Mouse (Mus musculus) yolk sac, embryonic 10.5 days (tissue): Measurements from ENCODE around the gene Ubtf.

Experiments used
- DNase-seq: peaks from one replicate; pipeline ENCODE4 v3.0.0-alpha.2; 2017; ENCODE audit warnings: low spot score

Ubtf gene

GRCm38 (mm10) chr11:102346926-102347325 lies 27.4 kb upstream of the Ubtf start:
- no peak for DNase-seq

GRCm38 (mm10) chr11:102344458-102344857 lies 24.9 kb upstream of the Ubtf start:
- DNase-seq: no peak

- DNase-seq: no peak
Measured at GRCm38 (mm10) chr11:102342742-102343141, 23.2 kb upstream of the Ubtf start.

- no peak for DNase-seq
Measured at GRCm38 (mm10) chr11:102341101-102341500, 21.6 kb upstream of the Ubtf start.

DNA sequence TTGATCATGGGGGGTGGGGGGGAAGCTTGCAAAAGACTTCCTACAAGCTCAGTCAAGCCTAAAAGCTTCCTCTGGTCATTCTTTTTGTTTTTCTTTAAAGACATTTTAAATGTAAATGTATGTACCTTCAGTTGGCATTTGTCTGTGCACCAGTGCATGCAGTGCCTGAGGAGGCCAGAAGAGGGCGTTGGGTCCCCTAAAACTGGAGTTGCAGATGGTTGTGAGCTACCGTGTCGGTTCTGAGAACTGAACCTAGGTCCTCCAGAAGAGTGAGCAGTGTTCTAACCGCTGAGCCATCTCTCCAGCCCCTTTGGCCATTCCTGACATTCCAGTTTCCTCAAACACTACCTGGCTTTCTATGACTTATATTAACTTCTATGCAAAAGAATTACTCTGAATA lies 20.1 kb upstream of the Ubtf start:
- no peak for DNase-seq

DNA sequence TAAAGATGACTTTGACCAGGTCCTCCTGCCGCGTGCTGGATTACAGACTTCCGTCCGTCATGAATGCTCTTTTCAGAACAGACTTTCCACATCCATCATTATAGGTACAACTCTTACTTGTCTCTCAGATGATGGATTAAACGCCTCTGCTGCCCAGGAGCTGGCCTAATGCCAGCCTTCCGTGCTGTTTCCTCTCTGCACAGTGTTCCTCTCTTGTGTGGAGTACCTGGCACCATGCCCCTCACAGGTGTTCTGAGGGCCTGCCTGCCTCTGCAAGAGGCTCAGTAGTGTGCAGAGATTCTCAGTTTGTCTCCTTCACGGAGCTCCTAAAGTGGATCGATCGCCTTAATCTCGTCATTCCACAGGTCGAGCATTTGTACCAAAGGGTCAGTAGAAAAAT lies 19.7 kb upstream of the Ubtf start:
- no peak for DNase-seq

DNA sequence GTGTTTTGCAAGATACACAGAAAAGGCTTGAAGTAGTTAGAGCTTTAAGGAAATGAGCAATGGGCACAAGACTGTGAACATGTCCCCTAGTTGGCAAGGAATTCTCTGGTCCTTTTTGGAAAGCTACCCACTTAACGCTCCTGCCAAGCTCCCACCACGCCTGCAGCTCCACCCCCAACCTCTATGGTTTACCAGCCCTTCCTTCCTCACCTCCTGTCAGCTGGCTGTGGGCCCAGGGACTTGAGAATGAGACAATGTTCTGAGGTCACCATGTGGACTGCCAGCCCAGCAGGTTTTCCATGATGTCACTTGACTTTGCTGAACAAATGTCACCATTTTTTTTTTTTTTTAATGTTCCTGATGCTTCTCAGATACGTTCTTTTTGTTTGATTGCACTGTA lies 19.0 kb upstream of the Ubtf start:
- no peak for DNase-seq

DNA sequence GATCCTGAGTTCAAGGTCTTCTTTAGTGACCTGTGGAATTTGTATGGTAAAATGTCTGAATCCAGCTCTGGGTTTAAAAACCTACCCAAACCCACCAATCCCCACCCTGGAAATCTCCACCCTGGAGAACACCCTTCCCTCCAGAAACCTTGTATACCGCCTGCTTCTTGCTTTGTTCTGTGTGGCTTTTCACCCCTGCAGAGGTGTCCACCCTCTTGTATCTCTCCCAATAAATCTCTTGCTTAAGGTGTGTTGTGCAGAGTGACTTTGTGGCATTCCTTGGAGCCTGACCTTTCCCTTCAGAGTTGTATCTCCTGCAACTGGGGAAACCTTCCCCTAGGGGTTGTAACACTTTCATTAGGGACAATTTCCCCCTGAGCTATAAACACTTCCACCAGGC lies 18.4 kb upstream of the Ubtf start:
- no peak for DNase-seq

- DNase-seq: no peak
Measured at GRCm38 (mm10) chr11:102336191-102336590, 16.6 kb upstream of the Ubtf start.

DNA sequence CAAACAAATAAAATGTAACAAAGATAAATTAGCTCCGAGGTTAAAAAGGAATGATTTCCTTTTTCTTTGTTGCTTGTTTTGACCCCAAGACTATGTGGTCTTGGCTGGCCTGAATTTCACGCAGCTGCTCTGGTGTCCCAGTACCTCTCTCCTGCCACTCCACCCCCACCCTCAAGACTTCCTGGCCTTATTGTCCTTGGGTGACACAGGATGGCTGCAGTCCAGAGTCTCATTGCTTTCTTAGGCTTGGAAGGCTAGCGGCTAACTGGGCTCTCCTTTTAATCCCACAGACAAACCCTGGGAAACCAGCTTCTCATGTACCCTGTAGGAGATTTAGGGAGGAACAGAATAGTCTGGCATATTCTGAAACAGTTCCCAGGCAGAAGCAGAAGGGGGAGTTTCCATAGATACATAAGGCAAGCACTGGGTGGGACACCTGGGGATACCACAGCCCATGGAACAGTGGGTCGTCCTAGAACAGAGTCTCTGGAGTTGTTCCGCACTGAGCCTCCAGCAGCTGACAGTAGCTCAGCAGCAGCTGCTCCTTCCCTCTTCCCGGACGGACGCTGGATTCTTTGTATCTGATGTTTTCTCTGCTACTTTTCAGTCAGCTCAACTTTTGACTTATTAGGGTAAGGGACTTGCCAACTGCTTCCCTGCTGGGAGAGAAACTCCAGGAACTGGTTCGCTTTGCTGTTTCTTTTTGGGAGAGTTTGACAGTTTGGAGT lies 15.6 kb upstream of the Ubtf start:
- DNase-seq: no peak

- DNase-seq: no peak
Measured at GRCm38 (mm10) chr11:102334010-102334409, 14.5 kb upstream of the Ubtf start.

DNA sequence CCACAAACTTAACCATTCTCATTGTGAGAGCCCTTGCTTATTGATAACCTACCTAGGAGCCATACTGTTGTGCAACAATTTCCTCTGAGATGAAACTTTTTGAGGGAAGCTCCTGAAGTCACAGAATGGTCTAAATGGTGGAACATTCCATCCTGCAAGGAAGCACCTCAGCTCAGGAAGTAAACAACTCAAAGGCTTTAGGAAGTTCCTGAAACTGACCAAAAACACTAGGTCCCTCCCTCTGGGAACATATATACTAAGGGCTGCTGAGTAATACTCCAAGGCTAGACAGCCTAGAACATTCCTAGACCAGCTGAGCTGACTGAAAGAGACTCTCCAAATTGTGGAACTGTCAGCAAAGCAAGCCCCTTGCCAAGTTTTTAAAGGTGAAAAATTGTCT lies 13.5 kb upstream of the Ubtf start:
- no peak for DNase-seq

DNA sequence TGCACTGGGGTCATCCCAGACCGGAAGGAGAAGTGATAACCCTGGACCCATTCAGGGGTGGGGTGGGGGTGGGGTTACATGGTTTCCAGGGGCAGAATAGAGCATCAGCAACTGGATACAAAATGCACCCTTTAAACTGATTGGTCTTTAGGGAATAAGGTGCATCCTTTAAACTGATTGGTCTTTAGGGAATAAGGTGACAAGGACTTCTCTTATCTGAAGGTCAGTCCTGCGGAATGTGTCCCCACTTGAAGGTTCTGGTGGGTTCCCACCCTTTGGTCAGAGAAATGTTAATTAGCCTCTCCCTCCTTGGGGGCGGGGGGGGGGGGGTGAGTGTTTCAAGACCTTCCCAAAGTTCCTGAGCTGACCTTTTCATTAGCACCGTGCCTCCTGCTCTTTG lies 12.3 kb upstream of the Ubtf start:
- DNase-seq: no peak

DNA sequence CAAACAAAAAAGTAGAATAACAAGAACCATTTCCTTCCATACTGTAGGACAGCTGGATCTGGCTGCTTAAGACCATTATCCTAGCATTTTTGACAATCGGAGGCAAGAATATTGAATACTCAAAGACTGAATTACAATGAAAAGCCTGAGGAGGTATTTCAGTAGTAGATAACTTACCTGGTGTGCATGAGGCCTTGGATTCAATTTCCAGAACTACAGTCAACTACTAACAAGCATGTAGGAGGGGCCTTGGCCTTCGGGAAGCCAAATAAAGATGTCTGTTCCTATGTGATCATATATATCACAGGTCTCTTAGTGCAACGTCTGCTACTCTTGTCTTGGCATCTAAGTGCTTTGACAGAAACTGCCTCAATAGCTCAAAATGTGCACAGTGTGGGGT lies 10.5 kb upstream of the Ubtf start:
- DNase-seq: no peak

GRCm38 (mm10) chr11:102329518-102329917 lies 10.0 kb upstream of the Ubtf start:
- no peak for DNase-seq

- no peak for DNase-seq
Measured at GRCm38 (mm10) chr11:102327839-102328238, 8.3 kb upstream of the Ubtf start.

- DNase-seq: no peak
Measured at GRCm38 (mm10) chr11:102327250-102327649, 7.7 kb upstream of the Ubtf start.

DNA sequence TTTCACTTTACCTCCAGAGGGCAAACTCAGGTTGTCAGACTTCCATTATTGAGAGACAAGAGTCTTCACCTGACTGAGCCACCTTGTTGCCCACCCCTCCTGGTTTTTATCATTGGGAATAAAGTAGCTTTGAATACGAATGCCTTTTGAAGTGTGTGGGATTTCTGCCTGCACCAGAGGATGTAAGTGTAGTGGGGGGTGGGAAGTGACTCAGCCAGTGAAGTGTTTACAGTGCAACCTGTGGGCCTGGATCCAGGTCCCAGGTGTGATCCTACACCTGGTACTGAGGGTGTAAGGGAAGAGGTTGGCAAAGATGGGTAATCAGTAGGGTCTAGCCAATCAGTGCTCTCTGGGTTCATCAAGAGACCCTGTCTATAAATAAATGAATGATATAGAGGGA lies 4.0 kb upstream of the Ubtf start:
- no peak for DNase-seq

DNA sequence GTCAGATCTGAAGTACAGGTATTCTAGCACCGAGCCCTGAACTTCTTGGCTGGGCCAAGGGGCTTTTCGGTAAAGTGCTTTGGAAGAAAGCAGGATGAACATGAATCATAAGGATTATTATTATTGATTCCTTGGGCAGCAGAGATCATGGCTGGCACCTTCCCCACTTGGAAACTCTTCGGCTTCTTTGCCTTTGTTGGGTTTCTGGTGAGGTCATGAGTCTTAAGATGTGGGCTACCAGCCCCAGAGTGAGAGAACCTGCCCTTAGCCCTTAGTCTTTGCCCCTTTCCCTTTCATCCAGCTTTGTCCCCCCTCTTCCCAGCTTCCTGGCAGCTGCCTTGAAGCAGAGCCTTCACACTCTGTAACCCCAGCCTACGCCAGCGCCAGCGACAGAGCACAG lies 2.4 kb upstream of the Ubtf start:
- DNase-seq: no peak

GRCm38 (mm10) chr11:102320686-102321005 lies 1.1 kb upstream of the Ubtf start:
- no peak for DNase-seq

GRCm38 (mm10) chr11:102319941-102320685 lies 571 bp upstream of the Ubtf start:
- DNase-seq: peak; percentile 83

GRCm38 (mm10) chr11:102318576-102319409 lies 749 bp downstream of the Ubtf start:
- DNase-seq: peak; percentile 75
